Mouse (Mus musculus) kidney, embryonic 16.5 days (tissue): Measurements from ENCODE around the gene Fam173a. TPM values are rescaled to one million over a fixed set of nuclear protein-coding genes. Genes with fewer than 3 reads are reported as not detected.

Experiments
- ATAC-seq: fragments of 200-750 bp; cut with Nextera tagmentation; 2 replicates; pipeline ENCODE4 v1.8.0; 2017; ENCODE audit warnings: moderate TSS enrichment; ENCODE audit not compliant: low FRiP score, low TSS enrichment
- H3K27ac ChIP-seq: fragments of 300-500 bp; sonication (generic); 2 replicates; pipeline ENCODE4 v1.5.1; 2014; ENCODE audit warnings: low read length
- H3K27me3 ChIP-seq: fragments of 300-500 bp; sonication (generic); 2 replicates; pipeline ENCODE4 v1.6.1; 2014; ENCODE audit warnings: low read length, control low read depth, mixed read lengths; ENCODE audit not compliant: insufficient read depth
- H3K36me3 ChIP-seq: fragments of 300-500 bp; sonication (generic); 2 replicates; pipeline ENCODE4 v1.6.1; 2014; ENCODE audit warnings: low read length, control low read depth, mixed read lengths; ENCODE audit not compliant: insufficient read depth
- H3K4me1 ChIP-seq: fragments of 300-500 bp; sonication (generic); 2 replicates; pipeline ENCODE4 v1.6.1; 2014; ENCODE audit warnings: low read length, control low read depth, mixed read lengths; ENCODE audit not compliant: insufficient read depth
- H3K4me2 ChIP-seq: fragments of 300-500 bp; sonication (generic); replicated peaks from 2 replicates; pipeline ENCODE4 v1.6.1; 2014; ENCODE audit warnings: low read depth, low read length
- H3K4me3 ChIP-seq: fragments of 300-500 bp; sonication (generic); 2 replicates; pipeline ENCODE4 v1.5.1; 2014; ENCODE audit warnings: mild to moderate bottlenecking, low read length
- H3K9ac ChIP-seq: fragments of 300-500 bp; sonication (generic); replicated peaks from 2 replicates; pipeline ENCODE4 v1.6.1; 2014; ENCODE audit warnings: low read length
- H3K9me3 ChIP-seq: fragments of 300-500 bp; sonication (generic); 2 replicates; pipeline ENCODE4 v1.6.1; 2016; ENCODE audit warnings: low read length, control low read depth
- WGBS: fragments of 180-500 bp; shearing (Covaris S2); extraction: QIAGEN DNeasy Blood & Tissue Kit; methylation state at CpG from one replicate; pipeline ENCODE4 v1.1.7; 2014; 5-methylcytosine and 5-hydroxymethylcytosine counted together
- polyA plus RNA-seq: library from polyadenylated mRNA; unstranded; fragments of >200 nt; fragmentation: Nextera tagmentation; extraction: Ambion mirVana; gene quantifications from 2 replicates; pipeline ENCODE4 v1.2.1, GENCODE M21; 2015

Gene Fam173a
- polyA plus RNA-seq, 1 experiment from 2014 or later, result 109 TPM

DNA sequence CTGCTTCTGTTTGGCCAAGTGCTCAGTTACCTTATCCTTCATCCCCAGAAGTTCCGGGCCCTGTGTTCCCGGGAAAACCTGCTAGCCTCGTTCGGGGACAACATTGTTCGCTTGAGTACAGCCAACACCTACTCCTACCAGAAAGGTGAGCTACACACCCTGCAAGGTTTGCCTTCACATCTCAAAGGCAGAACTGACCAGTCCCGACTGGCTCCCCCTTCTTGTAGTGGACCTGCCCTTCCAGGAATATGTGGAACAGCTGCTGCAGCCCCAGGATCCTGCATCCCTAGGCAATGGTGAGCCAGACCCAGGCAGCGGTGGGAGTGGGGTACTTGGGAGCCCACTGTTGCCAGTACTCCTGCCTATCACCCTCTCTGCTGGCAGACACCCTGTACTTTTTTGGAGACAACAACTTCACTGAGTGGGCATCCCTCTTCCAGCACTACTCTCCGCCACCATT lies 36.9 kb upstream of the Fam173a start:
- Histone ChIP-seq H3K27ac (peak overlapping the region; percentile 86), H3K9me3 (no peaks in the 10 kb centered on the region), H3K4me3 (peak overlapping the region; percentile 58), H3K36me3 (peaks cover 30% of the 10 kb centered on the region), H3K9ac (peak overlapping the region; percentile 75), H3K4me1 (peaks cover 50% of the 10 kb centered on the region), H3K27me3 (no peaks in the 10 kb centered on the region), H3K4me2 (peak overlapping the region; percentile 64)
- WGBS, result 33% methylated on average over 8 of the region's 8 CpGs
- no peak for ATAC-seq

- Histone ChIP-seq H3K4me2 (peak within 1 kb of the TSS; percentile 64), H3K27ac (peak within 1 kb of the TSS; percentile 86), H3K9ac (peak within 1 kb of the TSS; percentile 75), H3K4me3 (peak within 1 kb of the TSS; percentile 58), H3K27me3 (no peaks in the 10 kb centered on the region), H3K36me3 (peaks cover 30% of the 10 kb centered on the region), H3K9me3 (no peaks in the 10 kb centered on the region), H3K4me1 (peaks cover 50% of the 10 kb centered on the region)
- ATAC-seq, result peak; percentile 24; the same call in 1 of the 2 replicates
- 0% methylated on average over 32 of the region's 32 CpGs for WGBS
Observed at GRCm38 (mm10) chr17:25828712-25829557, 36.2 kb upstream of the Fam173a start, which contains the start of gene Jmjd8. Jmjd8 (plus strand) TSS chr17:25828867.

GRCm38 (mm10) chr17:25828223-25828594 lies 35.5 kb upstream of the Fam173a start:
- H3K4me2 ChIP-seq, result peak overlapping the region; percentile 64
- WGBS, result 84% methylated on average over 8 of the region's 8 CpGs
- H3K27me3 ChIP-seq, result no peaks in the 10 kb centered on the region
- H3K36me3 ChIP-seq, result peaks cover 30% of the 10 kb centered on the region
- peak overlapping the region; percentile 58 for H3K4me3 ChIP-seq
- peaks cover 51% of the 10 kb centered on the region for H3K4me1 ChIP-seq
- peak overlapping the region; percentile 75 for H3K9ac ChIP-seq
- peak overlapping the region; percentile 86 for H3K27ac ChIP-seq
- ATAC-seq, result no peak
- no peaks in the 10 kb centered on the region for H3K9me3 ChIP-seq

DNA sequence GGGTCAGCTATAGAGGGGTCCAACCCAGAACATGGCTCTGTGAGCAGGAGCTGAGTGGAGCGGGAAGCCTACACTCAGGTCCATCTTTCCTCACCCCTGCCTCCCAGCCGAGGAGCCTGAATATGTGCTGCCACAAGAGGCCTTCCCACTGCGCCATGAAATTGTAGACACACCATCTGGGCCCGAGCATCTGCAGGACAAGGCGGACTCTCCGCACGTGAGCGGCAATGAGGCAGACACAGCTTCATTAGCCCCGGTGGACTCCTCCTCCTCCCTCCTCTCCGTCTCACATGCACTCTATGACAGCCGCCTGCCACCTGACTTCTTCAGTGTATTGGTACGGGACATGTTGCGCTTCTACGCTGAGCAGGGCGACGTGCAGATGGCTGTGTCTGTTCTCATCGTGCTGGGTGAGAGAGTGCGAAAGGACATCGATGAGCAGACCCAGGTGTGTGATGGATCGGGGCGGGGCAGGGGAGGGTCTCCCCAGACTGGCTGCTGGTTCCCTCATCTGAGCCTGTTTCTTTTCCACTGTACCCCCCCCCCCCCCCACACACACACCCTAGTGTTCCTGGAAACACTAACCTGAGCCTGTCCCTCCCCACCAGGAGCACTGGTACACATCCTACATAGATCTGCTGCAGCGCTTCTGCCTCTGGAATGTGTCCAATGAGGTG lies 35.0 kb upstream of the Fam173a start:
- WGBS, result 86% methylated on average over 22 of the region's 22 CpGs
- H3K27me3 ChIP-seq, result no peaks in the 10 kb centered on the region
- peaks cover 30% of the 10 kb centered on the region for H3K36me3 ChIP-seq
- no peak for ATAC-seq
- no peaks in the 10 kb centered on the region for H3K9me3 ChIP-seq
- no peak overlapping the region for H3K9ac ChIP-seq
- no peak overlapping the region; the same call in 1 of the 2 replicates for H3K4me3 ChIP-seq
- H3K4me2 ChIP-seq, result no peak overlapping the region
- H3K27ac ChIP-seq, result peak overlapping the region; percentile 86; the same call in 1 of the 2 replicates
- peaks cover 51% of the 10 kb centered on the region for H3K4me1 ChIP-seq

DNA sequence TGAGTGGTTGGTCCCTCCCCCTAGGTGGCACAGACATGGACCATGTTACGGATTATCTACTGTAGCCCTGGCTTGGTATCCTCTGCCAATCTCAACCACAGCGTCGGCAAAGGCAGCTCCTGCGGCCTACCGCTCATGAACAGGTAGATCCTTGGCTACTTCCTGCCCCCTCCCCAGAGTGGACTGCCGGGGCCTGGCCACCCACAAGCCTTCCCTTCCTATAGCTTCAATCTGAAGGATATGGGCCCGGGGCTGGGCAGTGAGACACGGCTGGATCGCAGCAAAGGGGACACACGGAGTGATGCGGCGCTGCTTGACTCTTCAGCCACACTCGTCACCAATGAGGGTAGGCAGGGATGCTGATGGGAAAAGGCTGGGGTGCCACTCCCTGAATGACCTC lies 34.3 kb upstream of the Fam173a start:
- H3K4me1 ChIP-seq, result peaks cover 49% of the 10 kb centered on the region
- H3K9me3 ChIP-seq, result no peaks in the 10 kb centered on the region
- H3K27me3 ChIP-seq, result peaks cover under 1% of the 10 kb centered on the region; the same call in 1 of the 2 replicates
- H3K27ac ChIP-seq, result no peak overlapping the region
- no peak overlapping the region for H3K4me2 ChIP-seq
- H3K4me3 ChIP-seq, result no peak overlapping the region
- H3K9ac ChIP-seq, result no peak overlapping the region
- H3K36me3 ChIP-seq, result peaks cover 30% of the 10 kb centered on the region
- 95% methylated on average over 13 of the region's 13 CpGs for WGBS
- no peak for ATAC-seq

GRCm38 (mm10) chr17:25825984-25826570 lies 33.4 kb upstream of the Fam173a start:
- Histone ChIP-seq H3K27ac (no peak overlapping the region), H3K36me3 (peaks cover 25% of the 10 kb centered on the region), H3K9ac (no peak overlapping the region), H3K4me1 (peaks cover 40% of the 10 kb centered on the region), H3K4me2 (no peak overlapping the region), H3K27me3 (peaks cover 5% of the 10 kb centered on the region; the same call in 1 of the 2 replicates), H3K4me3 (no peak overlapping the region), H3K9me3 (no peaks in the 10 kb centered on the region)
- no peak for ATAC-seq
- 95% methylated on average over 27 of the region's 27 CpGs for WGBS

GRCm38 (mm10) chr17:25825311-25825710 lies 32.6 kb upstream of the Fam173a start:
- H3K9me3 ChIP-seq, result no peaks in the 10 kb centered on the region
- H3K27me3 ChIP-seq, result peaks cover 8% of the 10 kb centered on the region
- H3K4me3 ChIP-seq, result no peak overlapping the region
- no peak overlapping the region for H3K4me2 ChIP-seq
- no peak overlapping the region for H3K9ac ChIP-seq
- no peak for ATAC-seq
- H3K27ac ChIP-seq, result no peak overlapping the region
- peaks cover 17% of the 10 kb centered on the region for H3K36me3 ChIP-seq
- peaks cover 32% of the 10 kb centered on the region for H3K4me1 ChIP-seq
- 89% methylated on average over 6 of the region's 6 CpGs for WGBS

DNA sequence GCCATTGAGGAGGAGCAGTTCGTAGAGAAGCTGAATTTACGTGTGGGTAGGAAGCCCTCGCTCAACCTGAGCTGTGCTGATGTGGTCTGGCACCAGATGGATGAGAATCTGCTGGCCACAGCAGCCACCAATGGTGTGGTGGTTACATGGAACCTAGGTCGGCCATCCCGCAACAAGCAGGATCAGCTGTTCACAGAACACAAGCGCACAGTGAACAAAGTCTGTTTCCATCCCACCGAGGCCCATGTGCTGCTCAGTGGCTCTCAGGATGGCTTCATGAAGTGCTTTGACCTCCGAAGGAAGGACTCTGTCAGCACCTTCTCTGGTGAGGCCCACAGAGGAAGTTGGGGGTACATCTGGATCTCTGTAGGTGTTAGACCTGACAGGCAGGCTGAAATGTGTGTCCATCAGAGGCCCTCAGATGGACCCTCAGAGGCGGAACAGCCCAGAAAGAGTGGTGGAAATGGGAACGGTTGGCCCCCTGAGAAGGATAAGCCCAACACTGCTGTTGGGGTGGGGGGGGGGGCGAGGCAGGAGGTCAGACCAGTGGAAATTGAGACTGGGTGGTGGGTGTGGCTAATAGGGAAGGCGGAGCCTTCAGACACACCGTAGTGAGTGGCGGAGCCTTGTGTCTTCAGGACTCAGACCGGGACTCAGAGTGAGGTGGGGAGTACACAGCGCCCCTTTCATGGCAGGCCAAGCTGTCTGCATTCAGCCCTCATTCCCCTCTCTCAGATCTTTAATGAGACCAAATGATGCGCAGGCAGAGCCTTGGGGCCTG lies 31.9 kb upstream of the Fam173a start:
- ATAC-seq, result no peak
- Histone ChIP-seq H3K4me2 (peak overlapping the region; percentile 98), H3K27me3 (peaks cover 16% of the 10 kb centered on the region), H3K36me3 (peaks cover 15% of the 10 kb centered on the region), H3K4me1 (peaks cover 25% of the 10 kb centered on the region), H3K4me3 (peak overlapping the region; percentile 75), H3K9me3 (no peaks in the 10 kb centered on the region), H3K9ac (peak overlapping the region; percentile 86), H3K27ac (no peak overlapping the region)
- WGBS, result 70% methylated on average over 16 of the region's 17 CpGs

GRCm38 (mm10) chr17:25823452-25823851 lies 30.8 kb upstream of the Fam173a start, which contains the start of gene Wdr24:
Wdr24 (plus strand) TSS chr17:25823627.
- peak within 1 kb of the TSS; percentile 75 for H3K4me3 ChIP-seq
- H3K9me3 ChIP-seq, result no peaks in the 10 kb centered on the region
- H3K4me1 ChIP-seq, result peaks cover 25% of the 10 kb centered on the region
- H3K9ac ChIP-seq, result peak within 1 kb of the TSS; percentile 86
- peaks cover 27% of the 10 kb centered on the region for H3K27me3 ChIP-seq
- peak within 1 kb of the TSS; percentile 41 for H3K27ac ChIP-seq
- H3K4me2 ChIP-seq, result peak within 1 kb of the TSS; percentile 98
- peaks cover 15% of the 10 kb centered on the region for H3K36me3 ChIP-seq
- ATAC-seq, result peak; percentile 76
- WGBS, result under 1% methylated on average over 18 of the region's 18 CpGs
